Mouse (Mus musculus) stomach, postnatal 0 days (tissue): ENCODE measurements around the gene Megf8. TPM values are rescaled to one million over a fixed set of nuclear protein-coding genes. Genes with fewer than 3 reads are reported as not detected.

ENCODE experiments used
- ATAC-seq: fragments of 200-750 bp; cut with Nextera tagmentation; 2 replicates; pipeline ENCODE4 v1.8.0; 2017; ENCODE audit not compliant: low FRiP score, low TSS enrichment
- DNase-seq: peaks from one replicate; pipeline ENCODE4 v3.0.0-alpha.2; 2016; ENCODE audit warnings: low spot score
- H3K27ac ChIP-seq: fragments of 300-500 bp; sonication (generic); replicated peaks from 2 replicates; pipeline ENCODE4 v1.5.1; 2014; ENCODE audit warnings: mild to moderate bottlenecking, control low read depth
- H3K27me3 ChIP-seq: fragments of 300-500 bp; sonication (generic); 2 replicates; pipeline ENCODE4 v1.6.1; 2014; ENCODE audit warnings: low read length; ENCODE audit not compliant: control insufficient read depth, insufficient read depth
- H3K36me3 ChIP-seq: fragments of 300-500 bp; sonication (generic); 2 replicates; pipeline ENCODE4 v1.6.1; 2014; ENCODE audit warnings: low read length, mixed read lengths; ENCODE audit not compliant: control insufficient read depth, insufficient read depth
- H3K4me1 ChIP-seq: fragments of 300-500 bp; sonication (generic); replicated peaks from 2 replicates; pipeline ENCODE4 v1.6.1; 2014; ENCODE audit warnings: antibody characterized with exemption; ENCODE audit not compliant: control insufficient read depth, insufficient read depth
- H3K4me2 ChIP-seq: fragments of 300-500 bp; sonication (generic); replicated peaks from 2 replicates; pipeline ENCODE4 v1.6.1; 2014; ENCODE audit warnings: low read depth, mild to moderate bottlenecking, control low read depth, moderate library complexity
- H3K4me3 ChIP-seq: fragments of 300-500 bp; sonication (generic); 2 replicates; pipeline ENCODE4 v1.5.1; 2014; ENCODE audit warnings: low read depth, low read length, control low read depth
- H3K9ac ChIP-seq: fragments of 300-500 bp; sonication (generic); 2 replicates; pipeline ENCODE4 v1.6.1; 2014; ENCODE audit warnings: mild to moderate bottlenecking, low read length, control low read depth, mixed read lengths
- H3K9me3 ChIP-seq: fragments of 300-500 bp; sonication (generic); 2 replicates; pipeline ENCODE4 v1.6.1; 2016; ENCODE audit warnings: low read length; ENCODE audit not compliant: control insufficient read depth
- CTCF ChIP-seq: IDR thresholded peaks from 2 replicates; pipeline ENCODE4 v1.5.1; 2016; ENCODE audit warnings: antibody characterized with exemption, low read depth, mild to moderate bottlenecking, moderate library complexity
- EP300 ChIP-seq: optimal IDR thresholded peaks from 2 replicates; pipeline ENCODE3; 2016; ENCODE audit warnings: antibody characterized with exemption
- WGBS: fragments of 180-500 bp; shearing (Covaris S2); extraction: QIAGEN DNeasy Blood & Tissue Kit; methylation state at CpG from one replicate; pipeline ENCODE4 v1.1.7; 2014; 5-methylcytosine and 5-hydroxymethylcytosine counted together
- polyA plus RNA-seq: library from polyadenylated mRNA; unstranded; fragments of >200 nt; fragmentation: Nextera tagmentation; extraction: Ambion mirVana; gene quantifications from 2 replicates; pipeline ENCODE4 v1.2.1, GENCODE M21; 2015

Gene Megf8
- polyA plus RNA-seq, 1 experiment from 2014 or later: 3.6 TPM

- DNase-seq: peak; percentile 17
- Histone ChIP-seq H3K9ac (peak overlapping the region; percentile 84; the same call in 1 of the 2 replicates), H3K4me1 (peaks cover 9% of the 10 kb centered on the region), H3K36me3 (peaks cover 15% of the 10 kb centered on the region), H3K4me3 (peak overlapping the region; percentile 73; the same call in 1 of the 2 replicates), H3K27ac (peak overlapping the region; percentile 83), H3K4me2 (peak overlapping the region; percentile 85), H3K9me3 (no peaks in the 10 kb centered on the region), H3K27me3 (no peaks in the 10 kb centered on the region)
- no peak for ATAC-seq
- no peak for TF ChIP-seq CTCF
- no peak for TF ChIP-seq EP300
- 61% methylated on average over 8 of the region's 8 CpGs for whole genome bisulfite sequencing
Observed at GRCm38 (mm10) chr7:25269545-25270271, 47.3 kb upstream of the Megf8 start.

- no peak for TF ChIP-seq CTCF
- no peak for TF ChIP-seq EP300
- Histone ChIP-seq H3K27me3 (no peaks in the 10 kb centered on the region), H3K9ac (no peak overlapping the region), H3K9me3 (no peaks in the 10 kb centered on the region), H3K4me1 (peaks cover 9% of the 10 kb centered on the region), H3K27ac (no peak overlapping the region), H3K4me2 (no peak overlapping the region), H3K4me3 (no peak overlapping the region), H3K36me3 (peaks cover 15% of the 10 kb centered on the region)
- DNase-seq (no peak), ATAC-seq (no peak)
- 91% methylated on average over 35 of the region's 35 CpGs for WGBS
Observed at GRCm38 (mm10) chr7:25270652-25271633, 46.0 kb upstream of the Megf8 start.

GRCm38 (mm10) chr7:25271651-25272444 lies 45.1 kb upstream of the Megf8 start:
- ATAC-seq (no peak), DNase-seq (no peak)
- Histone ChIP-seq H3K36me3 (peaks cover 15% of the 10 kb centered on the region), H3K4me1 (peaks cover 8% of the 10 kb centered on the region), H3K9me3 (no peaks in the 10 kb centered on the region), H3K4me3 (no peak overlapping the region), H3K27ac (no peak overlapping the region), H3K27me3 (no peaks in the 10 kb centered on the region), H3K9ac (no peak overlapping the region), H3K4me2 (no peak overlapping the region)
- TF ChIP-seq CTCF (no peak), EP300 (no peak)
- WGBS: 89% methylated on average over 29 of the region's 30 CpGs

- DNase-seq (no peak), ATAC-seq (no peak)
- Histone ChIP-seq H3K4me3 (no peak overlapping the region), H3K27ac (no peak overlapping the region), H3K9ac (no peak overlapping the region), H3K27me3 (no peaks in the 10 kb centered on the region), H3K4me2 (no peak overlapping the region), H3K4me1 (peaks cover 6% of the 10 kb centered on the region), H3K9me3 (no peaks in the 10 kb centered on the region), H3K36me3 (peaks cover 15% of the 10 kb centered on the region)
- TF ChIP-seq CTCF: no peak
- TF ChIP-seq EP300: no peak
- 87% methylated on average over 37 of the region's 38 CpGs for WGBS
Observed at GRCm38 (mm10) chr7:25272445-25273258, 44.3 kb upstream of the Megf8 start.
